Mouse (Mus musculus) urinary bladder, postnatal 10 days (tissue): Measurements from ENCODE around the gene Thbs1.

Source experiments
- DNase-seq: peaks from one replicate; pipeline ENCODE4 v3.0.0; 2022; ENCODE audit warnings: low spot score

The Thbs1 gene

GRCm38 (mm10) chr2:118148321-118149142 is 36.9 kb downstream of the Thbs1 start:
- no peak for DNase-seq

GRCm38 (mm10) chr2:118149855-118150563 is 38.3 kb downstream of the Thbs1 start:
- DNase-seq = no peak

GRCm38 (mm10) chr2:118158095-118158494 is 46.4 kb downstream of the Thbs1 start:
- DNase-seq = no peak

GRCm38 (mm10) chr2:118159126-118159525 is 47.5 kb downstream of the Thbs1 start:
- DNase-seq = no peak

GRCm38 (mm10) chr2:118160547-118160946 is 48.9 kb downstream of the Thbs1 start:
- no peak for DNase-seq

- no peak for DNase-seq
Observed at GRCm38 (mm10) chr2:118160991-118161390, 49.3 kb downstream of the Thbs1 start.

GRCm38 (mm10) chr2:118162486-118162885 is 50.8 kb downstream of the Thbs1 start:
- no peak for DNase-seq

GRCm38 (mm10) chr2:118164137-118164536 is 52.5 kb downstream of the Thbs1 start:
- DNase-seq = no peak

- no peak for DNase-seq
Observed at GRCm38 (mm10) chr2:118165691-118166090, 54.0 kb downstream of the Thbs1 start.

GRCm38 (mm10) chr2:118167731-118168130 is 56.1 kb downstream of the Thbs1 start:
- no peak for DNase-seq

- DNase-seq = no peak
Observed at GRCm38 (mm10) chr2:118168225-118168624, 56.5 kb downstream of the Thbs1 start.

GRCm38 (mm10) chr2:118174558-118175383 is 63.1 kb downstream of the Thbs1 start:
- DNase-seq = no peak
